Mouse (Mus musculus): ENCODE data around the gene Snta1.

The Snta1 gene

GRCm38 (mm10) chr2:154422181-154422580, 14.3 kb upstream of the Snta1 start:
- no peak for DNase-seq (ENCODE audit: low spot score in 2 of 2)

- DNase-seq (ENCODE audit: low spot score in 2 of 2): no peak
These were observed 13.2 kb upstream of the Snta1 start for GRCm38 (mm10) chr2:154420942-154421731.

- DNase-seq (ENCODE audit: low spot score in 2 of 2): no peak
These were observed 12.0 kb upstream of the Snta1 start for GRCm38 (mm10) chr2:154419631-154420515.

- DNase-seq (ENCODE audit: low spot score in 2 of 2): no peak
These were observed 10.1 kb upstream of the Snta1 start for GRCm38 (mm10) chr2:154418001-154418400.

GRCm38 (mm10) chr2:154417107-154417506, 9.2 kb upstream of the Snta1 start:
- peak; percentile 56 to 69 for DNase-seq (ENCODE audit: low spot score in 2 of 2)

- peak; percentile 24 to 30 for DNase-seq (ENCODE audit: low spot score in 2 of 2)
These were observed 4.2 kb upstream of the Snta1 start for GRCm38 (mm10) chr2:154412018-154412666.

GRCm38 (mm10) chr2:154410355-154410754, 2.5 kb upstream of the Snta1 start:
- peak in 1 of 2 experiments; percentile 49 for DNase-seq (ENCODE audit: low spot score in 2 of 2)

- no peak for DNase-seq (ENCODE audit: low spot score in 2 of 2)
These were observed 746 bp downstream of the Snta1 start for GRCm38 (mm10) chr2:154407063-154407642.

- DNase-seq (ENCODE audit: low spot score in 2 of 2): no peak
These were observed 2.4 kb downstream of the Snta1 start for GRCm38 (mm10) chr2:154405447-154405994.

- DNase-seq (ENCODE audit: low spot score in 2 of 2): peak in 1 of 2 experiments; percentile 36
These were observed 5.1 kb downstream of the Snta1 start for GRCm38 (mm10) chr2:154402811-154403210.

GRCm38 (mm10) chr2:154401976-154402375, 5.9 kb downstream of the Snta1 start:
- no peak for DNase-seq (ENCODE audit: low spot score in 2 of 2)

GRCm38 (mm10) chr2:154399325-154399724, 8.6 kb downstream of the Snta1 start:
- no peak for DNase-seq (ENCODE audit: low spot score in 2 of 2)

GRCm38 (mm10) chr2:154398267-154398666, 9.6 kb downstream of the Snta1 start:
- DNase-seq (ENCODE audit: low spot score in 2 of 2): no peak

- DNase-seq (ENCODE audit: low spot score in 2 of 2): no peak
These were observed 11.4 kb downstream of the Snta1 start for GRCm38 (mm10) chr2:154396529-154396928.

GRCm38 (mm10) chr2:154394602-154395001, 13.3 kb downstream of the Snta1 start:
- DNase-seq (ENCODE audit: low spot score in 2 of 2): no peak

GRCm38 (mm10) chr2:154390180-154390964, 17.5 kb downstream of the Snta1 start:
- DNase-seq (ENCODE audit: low spot score in 2 of 2): peak; percentile 70 to 88

- no peak for DNase-seq (ENCODE audit: low spot score in 2 of 2)
These were observed 28.8 kb downstream of the Snta1 start for GRCm38 (mm10) chr2:154379103-154379502.

- DNase-seq (ENCODE audit: low spot score in 2 of 2): peak; percentile 36 to 62
These were observed 32.9 kb downstream of the Snta1 start for GRCm38 (mm10) chr2:154374807-154375601.

- DNase-seq (ENCODE audit: low spot score in 2 of 2): peak; percentile 24 to 36
These were observed 33.8 kb downstream of the Snta1 start for GRCm38 (mm10) chr2:154373961-154374632.

Measured in urinary bladder, postnatal 36 days (tissue).